In genomic region chr15:27604558-27604957, GRCm38 (mm10) we compare ENCODE assay signal across 14 mouse cellular contexts.
"Had no signal": no experiment of that assay in that cellular context is flagged by ENCODE, and none has a peak within 500 bp of the region (broad histone marks: within the 10 kb centered on the region; RNA-seq: fewer than 3 reads in every experiment).

No protein-coding gene starts in this region.

- H3K27ac ChIP-seq: midbrain, embryonic 10.5 days; midbrain, embryonic 12.5 days; midbrain, embryonic 15.5 days; neural tube, embryonic 12.5 days; stomach, embryonic 15.5 days; stomach, postnatal 0 days had no signal

- H3K9ac ChIP-seq: lung, embryonic 14.5 days; midbrain, embryonic 12.5 days; midbrain, embryonic 15.5 days; neural tube, embryonic 12.5 days; stomach, embryonic 15.5 days had no signal

- H3K4me3 ChIP-seq: midbrain, embryonic 10.5 days; midbrain, embryonic 12.5 days; midbrain, embryonic 15.5 days; neural tube, embryonic 12.5 days; stomach, embryonic 15.5 days had no signal

- DNase-seq: lung, adult 18-20 months; lung, embryonic 14.5 days; lung, postnatal 10 days; lung, postnatal 4 days; right cerebral cortex, postnatal 14 days; thymus, adult 2 months; thymus, postnatal 25 days; thymus, postnatal 4 days had no signal

- H3K27me3 ChIP-seq: midbrain, embryonic 12.5 days; midbrain, embryonic 15.5 days; neural tube, embryonic 12.5 days; stomach, embryonic 15.5 days had no signal

- H3K4me1 ChIP-seq: midbrain, embryonic 10.5 days; midbrain, embryonic 12.5 days; midbrain, embryonic 15.5 days; neural tube, embryonic 12.5 days; stomach, embryonic 15.5 days had no signal

- ATAC-seq: midbrain, embryonic 15.5 days had no signal

- H3K9me3 ChIP-seq: midbrain, embryonic 10.5 days; midbrain, embryonic 12.5 days; midbrain, embryonic 15.5 days; neural tube, embryonic 12.5 days; stomach, embryonic 15.5 days had no signal

- H3K4me2 ChIP-seq: lung, embryonic 14.5 days; midbrain, embryonic 12.5 days; midbrain, embryonic 15.5 days; neural tube, embryonic 12.5 days; stomach, embryonic 15.5 days had no signal
